Mouse (Mus musculus) CH12.LX (cell line): ENCODE measurements around the gene Arl14. TPM values are rescaled to one million over a fixed set of nuclear protein-coding genes. Genes with fewer than 3 reads are reported as not detected.

Experiments
- DNase-seq: peaks from one replicate; pipeline ENCODE4 v3.0.0-alpha.2; 2013; ENCODE audit errors: extremely low read depth
- H3K27ac ChIP-seq: 2 replicates; pipeline ENCODE4 v1.5.1; 2012; ENCODE audit warnings: low read depth, mild to moderate bottlenecking, control low read depth, moderate library complexity; ENCODE audit not compliant: insufficient read depth
- H3K27me3 ChIP-seq: replicated peaks from 2 replicates; pipeline ENCODE3; 2012; ENCODE audit warnings: inconsistent platforms
- H3K36me3 ChIP-seq, 2 experiments: replicated peaks in 1 of 2; 2 replicates each; pipeline versions ENCODE3 to v1.6.1; 2012; ENCODE audit warnings: inconsistent platforms in 1 of 2, low read length in 1 of 2, mild to moderate bottlenecking in 1 of 2, mixed read lengths in 1 of 2, moderate library complexity in 1 of 2; ENCODE audit not compliant: control insufficient read depth in 1 of 2, insufficient read depth in 1 of 2
- H3K4me1 ChIP-seq, 2 experiments: 2 replicates each; pipeline ENCODE4 v1.6.1; 2012; ENCODE audit warnings: inconsistent platforms in 1 of 2, moderate library complexity in 1 of 2; ENCODE audit not compliant: insufficient read depth in 2 of 2, control insufficient read depth in 1 of 2
- H3K4me2 ChIP-seq: 2 replicates; pipeline ENCODE4 v1.6.1; 2012; ENCODE audit warnings: low read depth, mild to moderate bottlenecking, control low read depth; ENCODE audit not compliant: poor library complexity, insufficient read depth, severe bottlenecking
- H3K4me3 ChIP-seq, 3 experiments: fragments of 150-350 bp in 1 of 3; sonication (generic) in 1 of 3; replicated peaks in 1 of 3; 2 replicates each; pipeline versions ENCODE3 to v1.5.1; 2011 to 2012; ENCODE audit warnings: low read depth in 2 of 3, low read length in 2 of 3, mild to moderate bottlenecking in 2 of 3, moderate library complexity in 2 of 3, control low read depth in 1 of 3, improper control_type of control experiment in 1 of 3, inconsistent platforms in 1 of 3, mixed read lengths in 1 of 3; ENCODE audit not compliant: poor library complexity in 1 of 3
- H3K79me2 ChIP-seq: replicated peaks from 2 replicates; pipeline ENCODE4 v1.6.1; 2012; ENCODE audit warnings: mild to moderate bottlenecking, moderate library complexity; ENCODE audit not compliant: control insufficient read depth, poor library complexity, insufficient read depth, severe bottlenecking; ENCODE audit errors: extremely low read depth
- H3K9ac ChIP-seq: 2 replicates; pipeline ENCODE4 v1.6.1; 2012; ENCODE audit warnings: low read depth, mild to moderate bottlenecking, control low read depth, moderate library complexity; ENCODE audit not compliant: insufficient read depth
- H3K9me3 ChIP-seq: replicated peaks from 2 replicates; pipeline ENCODE3; 2012; ENCODE audit warnings: low read length, inconsistent platforms, mixed read lengths
- BHLHE40 ChIP-seq: IDR thresholded peaks from 2 replicates; pipeline ENCODE4 v1.6.1; 2011; ENCODE audit warnings: mild to moderate bottlenecking, low read depth, low read length, improper control_type of control experiment
- CHD1 ChIP-seq: IDR thresholded peaks from 2 replicates; pipeline ENCODE4 v1.6.1; 2012; ENCODE audit warnings: low read depth, low read length, improper control_type of control experiment, inconsistent platforms
- E2F4 ChIP-seq: IDR thresholded peaks from 2 replicates; pipeline ENCODE4 v1.6.1; 2011; ENCODE audit warnings: low read depth, low read length, improper control_type of control experiment; ENCODE audit not compliant: insufficient replicate concordance
- ELF1 ChIP-seq: IDR thresholded peaks from 2 replicates; pipeline ENCODE4 v1.6.1; 2014; ENCODE audit warnings: low read depth, mild to moderate bottlenecking, inconsistent platforms, low read length, improper control_type of control experiment
- EP300 ChIP-seq: IDR thresholded peaks from 2 replicates; pipeline ENCODE4 v1.6.1; 2011; ENCODE audit warnings: low read length, improper control_type of control experiment
- HCFC1 ChIP-seq: IDR thresholded peaks from 2 replicates; pipeline ENCODE4 v1.6.1; 2012; ENCODE audit warnings: low read depth, mild to moderate bottlenecking, inconsistent platforms, low read length, improper control_type of control experiment
- IRF4 ChIP-seq: IDR thresholded peaks from 2 replicates; pipeline ENCODE4 v1.6.1; 2014; ENCODE audit warnings: low read depth, mild to moderate bottlenecking, inconsistent platforms, low read length, improper control_type of control experiment
- JUND ChIP-seq: conservative IDR thresholded peaks from 2 replicates; pipeline ENCODE4 v1.6.1; 2011; ENCODE audit warnings: low read depth, low read length, improper control_type of control experiment
- MAZ ChIP-seq: IDR thresholded peaks from 2 replicates; pipeline ENCODE4 v1.6.1; 2012; ENCODE audit warnings: low read depth, mild to moderate bottlenecking, inconsistent platforms, low read length, improper control_type of control experiment, moderate library complexity
- MXI1 ChIP-seq: IDR thresholded peaks from 2 replicates; pipeline ENCODE4 v1.6.1; 2011; ENCODE audit warnings: mild to moderate bottlenecking, low read depth, low read length, improper control_type of control experiment
- MYC ChIP-seq: IDR thresholded peaks from 2 replicates; pipeline ENCODE4 v1.6.1; 2011; ENCODE audit warnings: low read depth, mild to moderate bottlenecking, improper control_type of control experiment, low read length
- NELFE ChIP-seq: IDR thresholded peaks from 2 replicates; pipeline ENCODE4 v1.6.1; 2011; ENCODE audit warnings: low read depth, low read length, improper control_type of control experiment
- NRF1 ChIP-seq: IDR thresholded peaks from 2 replicates; pipeline ENCODE4 v1.6.1; 2014; ENCODE audit warnings: low read depth, mild to moderate bottlenecking, inconsistent platforms, low read length, improper control_type of control experiment, moderate library complexity
- PAX5 ChIP-seq: IDR thresholded peaks from 2 replicates; pipeline ENCODE4 v1.6.1; 2012; ENCODE audit warnings: low read length, inconsistent platforms, mixed read lengths
- POLR2A ChIP-seq: IDR thresholded peaks from 2 replicates; pipeline ENCODE4 v1.6.1; 2011; ENCODE audit warnings: low read depth, mild to moderate bottlenecking, improper control_type of control experiment, low read length
- RAD21 ChIP-seq: IDR thresholded peaks from 2 replicates; pipeline ENCODE4 v1.6.1; 2011; ENCODE audit warnings: low read depth, mild to moderate bottlenecking, low read length, improper control_type of control experiment, moderate library complexity
- RCOR1 ChIP-seq: conservative IDR thresholded peaks from 2 replicates; pipeline ENCODE4 v1.6.1; 2012; ENCODE audit warnings: low read depth, mild to moderate bottlenecking, inconsistent platforms, low read length, improper control_type of control experiment
- UBTF ChIP-seq: IDR thresholded peaks from 2 replicates; pipeline ENCODE4 v1.6.1; 2012; ENCODE audit warnings: low read depth, mild to moderate bottlenecking, inconsistent platforms, low read length, improper control_type of control experiment, moderate library complexity
- USF2 ChIP-seq: conservative IDR thresholded peaks from 2 replicates; pipeline ENCODE4 v1.6.1; 2011; ENCODE audit warnings: low read depth, low read length, improper control_type of control experiment
- ZC3H11A ChIP-seq: IDR thresholded peaks from 2 replicates; pipeline ENCODE4 v1.6.1; 2012; ENCODE audit warnings: low read depth, mild to moderate bottlenecking, inconsistent platforms, low read length, improper control_type of control experiment
- ZNF384 ChIP-seq: IDR thresholded peaks from 2 replicates; pipeline ENCODE4 v1.6.1; 2012; ENCODE audit warnings: low read depth, low read length, improper control_type of control experiment, inconsistent platforms
- dilution Hi-C: fragments of 300-500 bp; cut with MboI; formaldehyde crosslinking; loops from 2 replicates; pipeline ENCODE4 v1.14.3; 2020; ENCODE audit warnings: low sequenced_read_pairs; ENCODE audit not compliant: extremely low pct_unique_long_range_greater_than_20kb, extremely low pct_ligation_motif_present
- in situ Hi-C: fragments of 300-500 bp; cut with MboI; formaldehyde crosslinking; loops from 3 replicates; pipeline ENCODE4 v1.14.3; 2019; ENCODE audit warnings: low sequenced_read_pairs, low pct_ligation_motif_present, low pct_unique_long_range_greater_than_20kb, mixed read lengths
- polyA plus RNA-seq: library from polyadenylated mRNA; unstranded; fragments of >175 nt; gene quantifications from 2 replicates; pipeline ENCODE4 v1.2.1, GENCODE M21; 2012; ENCODE audit warnings: low read depth; ENCODE audit not compliant: insufficient read length
- total RNA-seq, 2 experiments: library from RNA; depleted of rRNA; stranded (reverse); fragments of 300-350 nt in 1 of 2; fragments of >200 nt in 1 of 2; gene quantifications; 2 replicates each; pipeline ENCODE4 v1.2.3; 2012 to 2014

The Arl14 gene
- total and polyA plus RNA-seq, 3 experiments: not detected

GRCm38 (mm10) chr3:69192995-69193394 lies 29.2 kb upstream of the Arl14 start:
- H3K36me3 ChIP-seq: no peaks in the 10 kb centered on the region
- dilution Hi-C loops (no loop called here), in situ Hi-C loops (no loop called here)
- no peak for TF ChIP-seq ELF1
- no peak for TF ChIP-seq HCFC1
- TF ChIP-seq MYC: no peak
- no peak for TF ChIP-seq IRF4
- no peak for TF ChIP-seq USF2
- no peak for TF ChIP-seq MAZ
- TF ChIP-seq CHD1: no peak
- no peak for TF ChIP-seq RCOR1
- TF ChIP-seq NELFE: no peak
- no peak for TF ChIP-seq MXI1
- TF ChIP-seq POLR2A: no peak
- no peaks in the 10 kb centered on the region for H3K79me2 ChIP-seq
- DNase-seq: no peak
- H3K4me3 ChIP-seq: no peak overlapping the region
- no peaks in the 10 kb centered on the region for H3K9me3 ChIP-seq
- peaks cover 0 to 6% of the 10 kb centered on the region in 2 experiments; a peak in 1 of 4 replicates for H3K4me1 ChIP-seq
- H3K27ac ChIP-seq: no peak overlapping the region
- H3K27me3 ChIP-seq: peaks cover 2% of the 10 kb centered on the region
- no peak overlapping the region for H3K9ac ChIP-seq
- H3K4me2 ChIP-seq: no peak overlapping the region

- Histone ChIP-seq H3K9me3 (no peaks in the 10 kb centered on the region), H3K79me2 (no peaks in the 10 kb centered on the region), H3K9ac (no peak overlapping the region), H3K27ac (no peak overlapping the region), H3K4me1 (peaks cover 0 to 6% of the 10 kb centered on the region in 2 experiments; a peak in 1 of 4 replicates), H3K36me3 (no peaks in the 10 kb centered on the region), H3K4me2 (no peak overlapping the region), H3K4me3 (no peak overlapping the region), H3K27me3 (no peaks in the 10 kb centered on the region)
- no peak for TF ChIP-seq UBTF
- no peak for TF ChIP-seq NRF1
- TF ChIP-seq ZC3H11A: no peak
- no peak for TF ChIP-seq ZNF384
- TF ChIP-seq USF2: no peak
- no peak for TF ChIP-seq JUND
- no peak for TF ChIP-seq CHD1
- no peak for TF ChIP-seq POLR2A
- TF ChIP-seq RAD21: no peak
- TF ChIP-seq EP300: no peak
- no peak for TF ChIP-seq E2F4
- no peak for TF ChIP-seq PAX5
- no peak for TF ChIP-seq MYC
- TF ChIP-seq IRF4: no peak
- no peak for TF ChIP-seq BHLHE40
- no peak for TF ChIP-seq HCFC1
- no peak for TF ChIP-seq NELFE
- dilution Hi-C loops: no loop called here
- in situ Hi-C loops: no loop called here
- no peak for DNase-seq
These were observed 27.7 kb upstream of the Arl14 start for GRCm38 (mm10) chr3:69194496-69194895.
